8 mouse cellular contexts compared by ENCODE assay signal in genomic region chr3:107472198-107472597, GRCm38 (mm10). TPM values are rescaled to one million over a fixed set of nuclear protein-coding genes. Genes with fewer than 3 reads are reported as not detected.
DNase-seq lines count a peak whose midpoint lies in the region; ATAC-seq and TF ChIP-seq lines count a peak whose summit lies in the region.

No protein-coding gene starts in this region.

- no peaks in the 10 kb centered on the region for H3K4me1 ChIP-seq in bone marrow macrophage, adult 2 months (ENCODE audit: control insufficient read depth, insufficient read depth, low read length)
- no peaks in the 10 kb centered on the region for H3K4me1 ChIP-seq in forebrain, embryonic 11.5 days (replicated peaks; ENCODE audit: control insufficient read depth, insufficient read depth, low read length)
- no peaks in the 10 kb centered on the region for H3K4me1 ChIP-seq in intestine, postnatal 0 days (replicated peaks; ENCODE audit: control insufficient read depth, insufficient read depth, low read length)
- H3K4me1 ChIP-seq in midbrain, embryonic 13.5 days (replicated peaks), result 0 out of 2 replicates have a peak, but pooled peaks cover 5% of the 10 kb centered on the region

- peak; percentile 47 for DNase-seq in gastrocnemius, postnatal 10 days
- DNase-seq in gastrocnemius, postnatal 4 days (ENCODE audit: low spot score in 2 of 2), result no peak
- peak; percentile 68 for DNase-seq in forebrain, embryonic 11.5 days (ENCODE audit: low spot score)
- DNase-seq in testis, postnatal 10 days (ENCODE audit: low spot score), result peak; percentile 52

- H3K79me3 ChIP-seq in C2C12 (ENCODE audit: low read depth), result no peaks in the 10 kb centered on the region

- H3ac ChIP-seq in C2C12 (ENCODE audit: control insufficient read depth, insufficient read length, low read depth), result no peak overlapping the region

- no peaks in the 10 kb centered on the region for H3K9me3 ChIP-seq in forebrain, embryonic 11.5 days (ENCODE audit: control insufficient read depth, low read length)
- H3K9me3 ChIP-seq in intestine, postnatal 0 days (ENCODE audit: control insufficient read depth), result no peaks in the 10 kb centered on the region
- no peaks in the 10 kb centered on the region for H3K9me3 ChIP-seq in midbrain, embryonic 13.5 days

- no peaks in the 10 kb centered on the region for H3K79me2 ChIP-seq in C2C12 (ENCODE audit: control insufficient read depth, insufficient read depth)

- peaks cover 9% of the 10 kb centered on the region for H3K27me3 ChIP-seq in C2C12 (ENCODE audit: control insufficient read depth, insufficient read depth, insufficient read length)
- no peaks in the 10 kb centered on the region for H3K27me3 ChIP-seq in forebrain, embryonic 11.5 days (ENCODE audit: control insufficient read depth, insufficient read depth, low read length)
- no peaks in the 10 kb centered on the region for H3K27me3 ChIP-seq in intestine, postnatal 0 days (replicated peaks; ENCODE audit: control insufficient read depth, insufficient read depth, low read length)
- H3K27me3 ChIP-seq in midbrain, embryonic 13.5 days, result 0 out of 2 replicates have a peak, but pooled peaks cover 4% of the 10 kb centered on the region

- no peak overlapping the region for H3K27ac ChIP-seq in bone marrow macrophage, adult 2 months (ENCODE audit: insufficient read depth, low read depth, low read length)
- H3K27ac ChIP-seq in forebrain, embryonic 11.5 days (ENCODE audit: low read depth, low read length), result no peak overlapping the region
- H3K27ac ChIP-seq in intestine, postnatal 0 days (ENCODE audit: low read depth, low read length), result no peak overlapping the region
- H3K27ac ChIP-seq in midbrain, embryonic 13.5 days, result no peak overlapping the region

- WGBS in forebrain, embryonic 11.5 days, result 35% methylated on average over 6 of the region's 6 CpGs
- WGBS in intestine, postnatal 0 days, result 33% methylated on average over 6 of the region's 6 CpGs
- 40% methylated on average over 6 of the region's 6 CpGs for WGBS in midbrain, embryonic 13.5 days

- H3K9ac ChIP-seq in forebrain, embryonic 11.5 days (ENCODE audit: low read length), result no peak overlapping the region
- H3K9ac ChIP-seq in intestine, postnatal 0 days (ENCODE audit: low read depth, low read length), result no peak overlapping the region
- H3K9ac ChIP-seq in midbrain, embryonic 13.5 days (replicated peaks), result 0 out of 2 replicates have a peak overlapping the region, but pooled peaks have one; percentile 28

- H3K4me3 ChIP-seq in C2C12 (ENCODE audit: insufficient read depth, poor library complexity, severe bottlenecking), result no peak overlapping the region
- H3K4me3 ChIP-seq in bone marrow macrophage, adult 2 months (ENCODE audit: insufficient read depth, low read length), result no peak overlapping the region
- H3K4me3 ChIP-seq in forebrain, embryonic 11.5 days (ENCODE audit: low read depth, low read length), result no peak overlapping the region
- H3K4me3 ChIP-seq in intestine, postnatal 0 days (ENCODE audit: low read depth, low read length), result no peak overlapping the region
- H3K4me3 ChIP-seq in midbrain, embryonic 13.5 days (replicated peaks), result 0 out of 2 replicates have a peak overlapping the region, but pooled peaks have one; percentile 4

- H3K4me2 ChIP-seq in forebrain, embryonic 11.5 days (ENCODE audit: low read depth, low read length, severe bottlenecking), result no peak overlapping the region
- no peak overlapping the region for H3K4me2 ChIP-seq in intestine, postnatal 0 days (replicated peaks; ENCODE audit: low read depth)
- no peak overlapping the region for H3K4me2 ChIP-seq in midbrain, embryonic 13.5 days (replicated peaks)

- no peak for TF ChIP-seq POLR2A in bone marrow macrophage, adult 2 months (IDR thresholded peaks at IDR 0.05; ENCODE audit: borderline replicate concordance, low read depth, low read length)

- TF ChIP-seq CTCF in C2C12 (IDR thresholded peaks at IDR 0.05; ENCODE audit: control insufficient read depth, insufficient read depth, insufficient read length), result peak; percentile 58
- peak; percentile 85 for TF ChIP-seq CTCF in bone marrow macrophage, adult 2 months (IDR thresholded peaks at IDR 0.05; ENCODE audit: low read depth, low read length)
- TF ChIP-seq CTCF in intestine, postnatal 0 days (IDR thresholded peaks at IDR 0.05; ENCODE audit: low read depth), result peak; percentile 96

- no peaks in the 10 kb centered on the region for H3K36me3 ChIP-seq in C2C12 (ENCODE audit: control insufficient read depth, insufficient read depth)
- no peaks in the 10 kb centered on the region for H3K36me3 ChIP-seq in forebrain, embryonic 11.5 days (ENCODE audit: control insufficient read depth, insufficient read depth, low read length)
- no peaks in the 10 kb centered on the region for H3K36me3 ChIP-seq in intestine, postnatal 0 days (ENCODE audit: control insufficient read depth, insufficient read depth)
- H3K36me3 ChIP-seq in midbrain, embryonic 13.5 days, result no peaks in the 10 kb centered on the region; the same call in 1 of the 2 replicates

- peak; percentile 66 for ATAC-seq in forebrain, embryonic 11.5 days (replicated peaks; ENCODE audit: low FRiP score)
- no peak for ATAC-seq in intestine, postnatal 0 days
- peak; percentile 78 for ATAC-seq in midbrain, embryonic 13.5 days

TF ChIP-seq in C2C12, 6 proteins besides CTCF, POLR2A, EP300 and RAD21:
- TF ChIP-seq USF1 (IDR thresholded peaks at IDR 0.05; ENCODE audit: low read depth) (no peak), FOSL1 (IDR thresholded peaks at IDR 0.05; ENCODE audit: insufficient read depth, low read length, poor library complexity, severe bottlenecking) (no peak), MYOG (IDR thresholded peaks at IDR 0.05; ENCODE audit: control insufficient read depth, extremely low read depth, insufficient read length) (no peak), CEBPB (IDR thresholded peaks at IDR 0.05; ENCODE audit: low read depth) (no peak), MAX (IDR thresholded peaks at IDR 0.05) (no peak), MYOD1 (IDR thresholded peaks at IDR 0.05; ENCODE audit: control insufficient read depth, insufficient read length, low read depth) (no peak)

RNA-seq across cellular contexts. Expression of gene Kcnc4, which starts 12.8 kb away (rescaled TPM):
- 10 to 100 TPM; 53.2 to 59.6 TPM for total RNA-seq in gastrocnemius, postnatal 10 days (2021)
- 10 to 100 TPM; 37.2 to 45.8 TPM for total RNA-seq in gastrocnemius, postnatal 4 days (2021)
- polyA plus RNA-seq in C2C12 (2012; fragmentation: generic; extraction: Trizol), result not detected
- not detected in 2 replicates for polyA plus RNA-seq in bone marrow macrophage, adult 2 months (2012; ENCODE audit: insufficient read depth, insufficient read length, missing spikeins)
- 0.28 and 0.39 TPM in 2 replicates for polyA plus RNA-seq in forebrain, embryonic 11.5 days (2014; fragmentation: Nextera tagmentation; extraction: Ambion mirVana)
- 0.07 TPM in 2 replicates for polyA plus RNA-seq in intestine, postnatal 0 days (2015; fragmentation: Nextera tagmentation; extraction: Ambion mirVana)
- 1.4 and 1.8 TPM in 2 replicates for polyA plus RNA-seq in midbrain, embryonic 13.5 days (2015; fragmentation: Nextera tagmentation; extraction: Ambion mirVana)

RNA-seq across cellular contexts. Expression of gene Slc6a17, which starts 45.6 kb away (rescaled TPM):
- under 1 TPM; 0.94 to 0.95 TPM for total RNA-seq in gastrocnemius, postnatal 10 days (2021)
- total RNA-seq in gastrocnemius, postnatal 4 days (2021), result 1 to 10 TPM; 1.2 to 1.4 TPM
- polyA plus RNA-seq in C2C12 (2012; fragmentation: generic; extraction: Trizol), result 3.2 TPM
- polyA plus RNA-seq in bone marrow macrophage, adult 2 months (2012; ENCODE audit: insufficient read depth, insufficient read length, missing spikeins), result not detected in 2 replicates
- 3.0 and 3.6 TPM in 2 replicates for polyA plus RNA-seq in forebrain, embryonic 11.5 days (2014; fragmentation: Nextera tagmentation; extraction: Ambion mirVana)
- polyA plus RNA-seq in intestine, postnatal 0 days (2015; fragmentation: Nextera tagmentation; extraction: Ambion mirVana), result 1.7 and 2.2 TPM in 2 replicates
- polyA plus RNA-seq in midbrain, embryonic 13.5 days (2015; fragmentation: Nextera tagmentation; extraction: Ambion mirVana), result 6.0 and 13.4 TPM in 2 replicates

Comparison
In these comparisons a context has a peak if more than half of its experiments do, and no peak if none do; other contexts are left out.
1. DNase-seq: peak in gastrocnemius, postnatal 10 days (single experiment), forebrain, embryonic 11.5 days (single experiment) and testis, postnatal 10 days (single experiment); none in gastrocnemius, postnatal 4 days (0 of 2).
2. Peak in every context shown above with its lines, with median percentiles within 50 percentile points of each other: CTCF ChIP-seq.